Mouse (Mus musculus) heart, embryonic 11.5 days (tissue): ENCODE measurements at regions not wholly inside any gene's neighbourhood (a gene's known extent, or its start where the extent isn't known, plus 50 kb on each side); places are given as distances from the start of the nearest gene placed in this dataset.
"Not testable (repeated sequence)": the region's sequence is repeated elsewhere in the genome, so short reads cannot be mapped to it uniquely, and the experiment has no call there.

Experiments
- ATAC-seq: fragments of 200-750 bp; cut with Nextera tagmentation; replicated peaks from 2 replicates; pipeline ENCODE4 v1.8.0; 2017; ENCODE audit warnings: moderate library complexity; ENCODE audit not compliant: insufficient number of reproducible peaks, low FRiP score, low TSS enrichment
- H3K27ac ChIP-seq: fragments of 300-500 bp; sonication (generic); 2 replicates; pipeline ENCODE4 v1.5.1; 2014; ENCODE audit warnings: mild to moderate bottlenecking, low read depth, low read length
- H3K27me3 ChIP-seq: fragments of 300-500 bp; sonication (generic); 2 replicates; pipeline ENCODE4 v1.6.1; 2014; ENCODE audit warnings: mild to moderate bottlenecking, low read length, mixed read lengths; ENCODE audit not compliant: control insufficient read depth, insufficient read depth
- H3K36me3 ChIP-seq: fragments of 300-500 bp; sonication (generic); 2 replicates; pipeline ENCODE4 v1.6.1; 2014; ENCODE audit warnings: mild to moderate bottlenecking, low read length, moderate library complexity, mixed read lengths; ENCODE audit not compliant: control insufficient read depth, insufficient read depth
- H3K4me1 ChIP-seq: fragments of 300-500 bp; sonication (generic); 2 replicates; pipeline ENCODE4 v1.6.1; 2014; ENCODE audit warnings: low read length; ENCODE audit not compliant: control insufficient read depth, insufficient read depth
- H3K4me2 ChIP-seq: fragments of 300-500 bp; sonication (generic); 2 replicates; pipeline ENCODE4 v1.6.1; 2014; ENCODE audit warnings: mild to moderate bottlenecking, moderate library complexity
- H3K4me3 ChIP-seq: fragments of 300-500 bp; sonication (generic); 2 replicates; pipeline ENCODE4 v1.5.1; 2014; ENCODE audit warnings: low read depth, low read length
- H3K9ac ChIP-seq: fragments of 300-500 bp; sonication (generic); 2 replicates; pipeline ENCODE4 v1.6.1; 2014; ENCODE audit warnings: mild to moderate bottlenecking, low read depth, low read length, moderate library complexity
- H3K9me3 ChIP-seq: fragments of 300-500 bp; sonication (generic); replicated peaks from 2 replicates; pipeline ENCODE4 v1.6.1; 2016; ENCODE audit warnings: low read length; ENCODE audit not compliant: control insufficient read depth
- WGBS: fragments of 180-500 bp; shearing (Covaris S2); extraction: QIAGEN DNeasy Blood & Tissue Kit; methylation state at CpG from one replicate; pipeline ENCODE4 v1.1.7; 2014; ENCODE audit not compliant: insufficient replicate concordance; 5-methylcytosine and 5-hydroxymethylcytosine counted together

DNA sequence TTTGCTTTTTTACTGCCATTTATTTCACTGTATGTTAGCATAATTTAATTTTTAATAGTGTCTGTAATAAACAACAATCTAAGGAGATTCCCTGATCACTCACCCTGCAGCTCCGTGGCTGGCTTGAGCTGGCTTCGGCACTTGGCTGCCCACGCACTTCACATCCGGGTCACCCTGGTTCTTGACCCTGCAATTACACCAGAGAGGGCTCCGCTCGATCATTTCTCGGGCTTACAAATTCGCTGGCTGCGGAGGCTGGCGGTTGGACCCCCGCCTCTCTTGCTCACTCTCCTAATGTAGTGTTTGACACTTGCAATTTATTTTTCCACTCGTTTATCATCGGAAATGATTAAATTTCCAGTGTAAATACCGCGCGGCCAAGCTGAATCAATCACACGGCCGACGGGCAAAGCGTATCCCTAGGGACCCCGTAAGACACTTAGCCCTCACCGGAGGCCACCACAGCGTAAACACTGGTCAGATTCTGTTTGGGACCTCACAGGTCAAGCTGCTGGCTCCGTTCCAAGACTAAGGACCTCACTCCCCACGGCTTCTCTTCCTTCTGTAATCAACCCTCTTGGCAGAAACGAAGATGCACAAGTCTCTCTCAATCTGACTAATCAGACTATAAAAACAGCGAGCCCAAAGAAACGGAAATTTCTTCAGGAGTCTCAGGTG, 229.7 kb downstream of the Matn1 start:
- H3K9me3 ChIP-seq = no peaks in the 10 kb centered on the region
- no peaks in the 10 kb centered on the region for H3K27me3 ChIP-seq
- no peak for ATAC-seq
- 64% methylated on average over 28 of the region's 28 CpGs for WGBS
- no peaks in the 10 kb centered on the region for H3K36me3 ChIP-seq
- no peak overlapping the region for H3K4me3 ChIP-seq
- H3K27ac ChIP-seq = no peak overlapping the region
- no peak overlapping the region for H3K9ac ChIP-seq
- H3K4me2 ChIP-seq = no peak overlapping the region
- H3K4me1 ChIP-seq = no peaks in the 10 kb centered on the region

DNA sequence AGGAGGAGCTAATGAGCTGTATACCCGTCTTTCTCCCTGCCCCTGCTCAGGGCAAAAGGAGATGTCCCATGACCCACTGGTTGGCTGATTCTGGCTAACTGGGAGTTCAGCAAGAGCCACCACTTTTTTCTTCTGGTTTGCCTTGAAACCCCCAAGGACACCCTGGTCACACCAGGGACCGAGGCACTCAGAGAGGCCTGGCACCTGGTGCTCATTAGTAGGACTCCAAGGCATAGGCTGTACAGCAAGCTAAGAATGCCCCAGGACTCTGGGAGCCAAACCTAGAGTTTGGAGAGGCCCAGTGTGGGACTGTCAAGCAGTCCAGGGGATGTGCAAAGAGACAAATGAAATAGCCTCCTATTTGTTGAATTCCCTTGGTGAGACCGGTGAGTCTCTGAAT, 232.5 kb downstream of the Matn1 start:
- no peak overlapping the region for H3K9ac ChIP-seq
- no peaks in the 10 kb centered on the region for H3K9me3 ChIP-seq
- H3K27me3 ChIP-seq = no peaks in the 10 kb centered on the region
- WGBS = 45% methylated on average over 3 of the region's 3 CpGs
- no peaks in the 10 kb centered on the region for H3K36me3 ChIP-seq
- no peak for ATAC-seq
- H3K4me3 ChIP-seq = no peak overlapping the region
- H3K27ac ChIP-seq = no peak overlapping the region
- no peaks in the 10 kb centered on the region for H3K4me1 ChIP-seq
- no peak overlapping the region for H3K4me2 ChIP-seq

DNA sequence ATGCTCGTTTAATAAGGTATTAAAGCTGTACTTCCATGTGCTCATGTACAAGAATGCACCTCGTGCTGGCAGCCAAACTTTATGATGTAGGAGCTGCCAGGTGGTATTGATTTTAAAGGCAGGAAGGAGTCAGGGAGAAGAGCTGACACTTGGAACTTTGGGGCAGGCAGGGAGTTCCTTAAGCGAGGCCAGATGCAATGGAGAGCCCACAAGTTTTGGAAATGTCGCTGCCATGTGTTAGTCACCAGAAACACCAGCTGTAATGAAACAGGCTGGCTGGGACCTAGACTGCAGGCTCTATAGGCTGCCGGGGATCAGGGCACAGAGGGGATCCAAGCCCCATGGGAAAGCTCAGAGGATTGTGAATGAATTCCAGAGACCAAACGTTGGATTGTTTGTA, 233.7 kb downstream of the Matn1 start:
- Histone ChIP-seq H3K4me1 (no peaks in the 10 kb centered on the region), H3K9me3 (no peaks in the 10 kb centered on the region), H3K4me3 (no peak overlapping the region), H3K9ac (no peak overlapping the region), H3K27ac (no peak overlapping the region), H3K36me3 (no peaks in the 10 kb centered on the region), H3K4me2 (no peak overlapping the region), H3K27me3 (no peaks in the 10 kb centered on the region)
- WGBS = 49% methylated on average over 6 of the region's 6 CpGs
- no peak for ATAC-seq

DNA sequence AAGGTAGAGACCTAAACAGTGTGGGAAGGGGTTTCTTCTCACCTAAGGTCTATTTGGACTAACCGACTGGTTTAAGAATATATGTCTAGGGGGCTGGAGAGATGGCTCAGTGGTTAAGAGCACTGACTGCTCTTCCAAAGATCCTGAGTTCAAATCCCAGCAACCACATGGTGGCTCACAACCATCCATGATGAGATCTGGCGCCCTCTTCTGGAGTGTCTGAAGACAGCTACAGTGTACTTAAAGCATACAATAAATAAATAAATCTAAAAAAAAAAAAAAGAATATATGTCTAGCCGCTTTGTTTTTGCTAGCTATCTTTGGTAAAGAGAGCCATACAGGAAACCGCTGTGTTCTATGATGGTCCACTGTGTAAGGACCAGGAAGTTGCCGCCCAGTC, 234.5 kb downstream of the Matn1 start:
- not testable (repeated sequence) for H3K4me2 ChIP-seq, ATAC-seq, H3K9ac ChIP-seq, H3K27ac ChIP-seq, H3K4me1 ChIP-seq, H3K9me3 ChIP-seq, H3K27me3 ChIP-seq, H3K36me3 ChIP-seq, H3K4me3 ChIP-seq
- 70% methylated on average over 5 of the region's 5 CpGs for WGBS

DNA sequence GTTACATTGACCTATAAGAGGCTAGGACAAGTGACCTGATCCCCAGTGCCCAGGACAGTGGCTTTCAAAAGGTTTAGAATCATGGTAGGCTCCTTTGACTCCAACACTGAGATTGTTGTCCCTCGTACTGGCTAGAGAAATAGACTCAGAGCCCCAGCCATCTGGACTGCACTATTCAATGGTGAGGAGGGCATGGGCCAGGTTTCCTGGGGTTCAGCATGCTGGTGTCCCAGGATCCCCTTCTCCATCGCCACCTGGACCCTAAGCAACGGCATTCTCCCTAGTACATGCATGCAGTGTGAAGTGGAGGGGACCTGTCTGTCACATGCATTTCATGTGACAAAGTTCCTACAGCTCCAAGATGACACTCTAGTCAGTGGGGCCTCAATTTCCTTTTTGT, 243.9 kb downstream of the Matn1 start:
- no peaks in the 10 kb centered on the region for H3K36me3 ChIP-seq
- no peaks in the 10 kb centered on the region for H3K4me1 ChIP-seq
- WGBS = 83% methylated on average over 3 of the region's 3 CpGs
- no peaks in the 10 kb centered on the region for H3K27me3 ChIP-seq
- H3K9me3 ChIP-seq = no peaks in the 10 kb centered on the region
- no peak overlapping the region for H3K9ac ChIP-seq
- no peak overlapping the region for H3K4me2 ChIP-seq
- no peak overlapping the region for H3K4me3 ChIP-seq
- no peak overlapping the region for H3K27ac ChIP-seq
- ATAC-seq = no peak

DNA sequence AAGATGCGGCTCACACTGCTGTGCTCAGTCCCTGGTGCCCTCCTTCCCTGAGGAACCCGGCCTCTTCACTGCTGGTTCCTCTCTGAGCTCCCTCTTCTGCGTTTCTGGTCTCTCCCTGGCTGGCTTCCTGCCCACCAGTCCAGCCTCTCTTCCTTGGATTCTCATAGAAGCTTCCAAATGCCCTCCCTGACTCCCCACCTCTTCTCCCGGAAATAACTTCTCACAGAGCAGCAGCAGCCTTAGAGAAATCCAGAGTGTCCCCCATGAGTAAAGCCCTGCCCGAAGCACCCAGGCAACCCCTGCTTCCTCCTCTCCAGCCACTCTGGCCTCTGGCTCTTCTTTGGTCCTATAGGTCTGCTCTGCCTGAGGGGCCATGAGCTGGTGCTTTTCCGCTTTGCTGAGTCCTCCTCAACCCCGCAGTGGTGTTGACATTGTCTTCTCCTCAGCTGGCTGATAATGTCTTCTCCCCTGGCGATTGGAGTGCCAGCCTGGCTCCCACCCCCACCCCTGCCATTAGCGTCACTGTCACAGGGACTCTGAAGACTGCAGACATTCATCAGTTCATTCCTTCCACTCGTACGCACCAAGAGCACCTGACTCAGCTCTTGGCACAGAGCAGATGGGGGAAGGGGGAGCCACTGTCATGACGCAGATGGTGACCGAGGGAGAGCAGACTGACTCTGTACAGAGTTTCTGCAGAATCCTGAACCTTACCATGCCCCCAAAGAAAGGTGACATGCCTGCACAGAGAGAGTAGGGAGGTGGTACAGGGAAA, 247.1 kb downstream of the Matn1 start:
- no peaks in the 10 kb centered on the region for H3K27me3 ChIP-seq
- peak overlapping the region; percentile 42; the same call in 1 of the 2 replicates for H3K4me2 ChIP-seq
- no peak overlapping the region for H3K9ac ChIP-seq
- H3K9me3 ChIP-seq = no peaks in the 10 kb centered on the region
- no peak for ATAC-seq
- H3K4me3 ChIP-seq = no peak overlapping the region
- no peak overlapping the region for H3K27ac ChIP-seq
- H3K36me3 ChIP-seq = no peaks in the 10 kb centered on the region
- 48% methylated on average over 13 of the region's 13 CpGs for WGBS
- no peaks in the 10 kb centered on the region for H3K4me1 ChIP-seq

DNA sequence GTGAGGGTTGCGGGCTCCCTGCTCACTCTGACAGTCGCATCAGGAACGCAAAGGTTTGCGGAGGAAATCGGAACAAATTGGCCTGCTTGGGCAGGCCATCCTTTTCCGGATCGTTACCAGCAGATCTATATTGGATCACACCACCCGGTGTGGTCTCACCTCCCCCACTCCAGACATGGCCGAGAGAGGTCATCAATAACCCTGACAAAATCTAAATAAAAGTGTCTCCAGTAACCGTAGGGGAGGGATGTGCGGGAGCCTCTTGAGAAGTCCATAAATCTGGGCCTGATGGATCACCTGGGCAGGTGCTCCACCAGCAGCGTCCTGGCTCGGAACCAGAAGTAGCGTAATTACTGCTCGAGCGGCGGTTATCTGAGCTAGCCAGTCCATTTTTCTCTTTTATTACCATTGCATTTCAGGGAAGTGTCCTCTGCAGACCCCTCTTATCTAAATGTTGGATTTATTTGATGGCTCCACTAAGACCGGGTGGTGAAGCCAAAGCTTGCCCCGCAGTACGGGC, 249.8 kb downstream of the Matn1 start:
- H3K4me1 ChIP-seq = no peaks in the 10 kb centered on the region
- no peak overlapping the region for H3K4me2 ChIP-seq
- no peaks in the 10 kb centered on the region for H3K9me3 ChIP-seq
- H3K4me3 ChIP-seq = no peak overlapping the region
- no peak overlapping the region for H3K27ac ChIP-seq
- no peaks in the 10 kb centered on the region for H3K36me3 ChIP-seq
- 75% methylated on average over 20 of the region's 20 CpGs for WGBS
- H3K27me3 ChIP-seq = no peaks in the 10 kb centered on the region
- no peak for ATAC-seq
- H3K9ac ChIP-seq = no peak overlapping the region

DNA sequence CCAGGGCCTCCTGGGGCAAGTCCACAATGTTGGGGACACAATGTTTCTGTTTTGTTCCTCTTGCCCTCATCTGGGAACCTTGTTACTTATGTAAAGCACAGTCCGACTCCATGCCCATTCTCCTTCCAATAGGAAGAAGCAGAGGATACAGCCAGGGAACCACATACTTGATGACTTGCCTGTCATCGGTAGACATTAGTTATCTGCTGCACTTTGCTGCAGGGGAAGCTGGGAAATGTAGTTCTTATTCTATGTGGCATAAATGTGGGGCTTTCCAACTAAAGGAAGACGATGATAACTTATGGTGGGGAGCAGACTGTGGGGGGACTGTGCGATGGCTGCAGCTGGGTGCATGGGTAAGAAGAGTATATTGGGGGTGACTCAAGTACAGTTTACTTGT, 252.0 kb downstream of the Matn1 start:
- no peaks in the 10 kb centered on the region for H3K36me3 ChIP-seq
- H3K4me1 ChIP-seq = no peaks in the 10 kb centered on the region
- no peaks in the 10 kb centered on the region for H3K27me3 ChIP-seq
- 77% methylated on average over 4 of the region's 4 CpGs for WGBS
- ATAC-seq = no peak
- no peak overlapping the region for H3K9ac ChIP-seq
- H3K9me3 ChIP-seq = no peaks in the 10 kb centered on the region
- no peak overlapping the region for H3K4me3 ChIP-seq
- no peak overlapping the region for H3K27ac ChIP-seq
- no peak overlapping the region for H3K4me2 ChIP-seq
